In the genomic region with DNA sequence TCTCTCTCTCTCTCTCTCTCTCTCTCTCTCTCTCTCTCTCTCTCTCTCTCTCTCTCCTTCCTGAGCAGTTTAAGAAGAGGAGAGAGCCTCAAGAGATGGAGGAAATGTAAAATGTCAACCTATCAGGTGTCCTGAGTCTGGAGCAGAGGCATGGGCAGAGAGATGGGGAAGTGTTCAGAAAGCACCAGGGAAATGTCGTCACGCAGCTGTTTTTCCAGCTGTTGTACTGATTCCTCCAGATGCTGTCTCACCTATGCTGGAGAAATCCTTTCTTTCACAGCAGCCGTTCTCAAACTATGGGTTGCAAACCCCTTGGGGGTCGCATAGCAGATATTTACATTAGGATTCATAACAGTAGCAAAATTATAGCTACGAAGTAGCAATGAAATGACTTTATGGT, we compare ENCODE assay signal across 16 mouse cellular contexts. TPM values are rescaled to one million over a fixed set of nuclear protein-coding genes. Genes with fewer than 3 reads are reported as not detected.
DNase-seq lines count a peak whose midpoint lies in the region; ATAC-seq and TF ChIP-seq lines count a peak whose summit lies in the region.
"Had no signal": no experiment of that assay in that cellular context is flagged by ENCODE, and none has a peak within 500 bp of the region (broad histone marks: within the 10 kb centered on the region; RNA-seq: fewer than 3 reads in every experiment).

No protein-coding gene starts in this region.

- 30% methylated on average over 5 of the region's 5 CpGs for WGBS in embryonic facial prominence, embryonic 15.5 days
- 57% methylated on average over 5 of the region's 5 CpGs for WGBS in stomach, embryonic 14.5 days

- H3K27ac ChIP-seq in layer of hippocampus, adult 2 months = 0 out of 2 replicates have a peak overlapping the region, but pooled peaks have one; percentile 70
- peak overlapping the region; percentile 89 for H3K27ac ChIP-seq in embryonic facial prominence, embryonic 15.5 days (replicated peaks)
- peak overlapping the region; percentile 56; the same call in 1 of the 2 replicates for H3K27ac ChIP-seq in stomach, embryonic 14.5 days (ENCODE audit: low read length)
- H3K27ac ChIP-seq: macrophage; midbrain, embryonic 12.5 days had no signal

- no peaks in the 10 kb centered on the region for H3K27me3 ChIP-seq in embryonic facial prominence, embryonic 15.5 days
- H3K27me3 ChIP-seq in stomach, embryonic 14.5 days (ENCODE audit: control insufficient read depth, insufficient read depth, low read length) = no peaks in the 10 kb centered on the region
- H3K27me3 ChIP-seq: forebrain, embryonic 15.5 days; midbrain, embryonic 12.5 days had no signal

- 0 out of 2 replicates have a peak overlapping the region, but pooled peaks have one; percentile 6 for H3K4me2 ChIP-seq in embryonic facial prominence, embryonic 15.5 days (replicated peaks)
- H3K4me2 ChIP-seq in stomach, embryonic 14.5 days (replicated peaks; ENCODE audit: low read depth, low read length) = no peak overlapping the region
- H3K4me2 ChIP-seq: forebrain, embryonic 15.5 days; hindbrain, embryonic 14.5 days; midbrain, embryonic 12.5 days had no signal

- TF ChIP-seq CTCF in layer of hippocampus, adult 2 months (conservative IDR thresholded peaks at IDR 0.05) = no peak

- no peak overlapping the region for H3K9ac ChIP-seq in embryonic facial prominence, embryonic 15.5 days
- H3K9ac ChIP-seq in stomach, embryonic 14.5 days (replicated peaks; ENCODE audit: low read depth, low read length) = no peak overlapping the region
- H3K9ac ChIP-seq: forebrain, embryonic 15.5 days; hindbrain, embryonic 14.5 days; midbrain, embryonic 12.5 days had no signal

- DNase-seq in embryo, embryonic 11 days = peak; percentile 21
- no peak for DNase-seq in embryo, embryonic 9.5 days (ENCODE audit: extremely low spot score)
- DNase-seq in layer of hippocampus, adult 2 months (ENCODE audit: low spot score in 2 of 2) = no peak
- no peak for DNase-seq in layer of hippocampus, adult 11-12 months (ENCODE audit: low spot score)
- DNase-seq in urinary bladder, postnatal 25 days (ENCODE audit: low spot score) = no peak
- DNase-seq in cerebellum, adult 9-10 months = no peak
- DNase-seq: adrenal gland, postnatal 25 days; kidney, adult 11 months; thymus, postnatal 14 days had no signal

- ATAC-seq in embryonic facial prominence, embryonic 15.5 days (ENCODE audit: insufficient number of reproducible peaks, low FRiP score, low TSS enrichment, low read depth) = no peak
- no peak for ATAC-seq in stomach, embryonic 14.5 days (ENCODE audit: insufficient number of reproducible peaks, insufficient read depth, low FRiP score, low read depth)

- no peak overlapping the region for H3K4me3 ChIP-seq in layer of hippocampus, adult 2 months
- no peak overlapping the region for H3K4me3 ChIP-seq in embryonic facial prominence, embryonic 15.5 days (replicated peaks)
- no peak overlapping the region for H3K4me3 ChIP-seq in stomach, embryonic 14.5 days (ENCODE audit: low read depth, low read length)
- H3K4me3 ChIP-seq: forebrain, embryonic 15.5 days; midbrain, embryonic 12.5 days had no signal

- H3K4me1 ChIP-seq in embryonic facial prominence, embryonic 15.5 days = peaks cover 66% of the 10 kb centered on the region
- H3K4me1 ChIP-seq in stomach, embryonic 14.5 days (ENCODE audit: control insufficient read depth, insufficient read depth, low read length) = peaks cover 40% of the 10 kb centered on the region

- no peaks in the 10 kb centered on the region for H3K9me3 ChIP-seq in embryonic facial prominence, embryonic 15.5 days (replicated peaks)
- no peaks in the 10 kb centered on the region for H3K9me3 ChIP-seq in stomach, embryonic 14.5 days (ENCODE audit: control insufficient read depth, low read depth, low read length)
- H3K9me3 ChIP-seq: forebrain, embryonic 15.5 days; midbrain, embryonic 12.5 days had no signal

- H3K36me3 ChIP-seq in embryonic facial prominence, embryonic 15.5 days = no peaks in the 10 kb centered on the region
- no peaks in the 10 kb centered on the region for H3K36me3 ChIP-seq in stomach, embryonic 14.5 days (ENCODE audit: control insufficient read depth, insufficient read depth, low read length)
- H3K36me3 ChIP-seq: forebrain, embryonic 15.5 days; midbrain, embryonic 12.5 days had no signal

RNA-seq across cellular contexts. Expression of gene Htra1, which starts 30.5 kb away (rescaled TPM):
- total RNA-seq in layer of hippocampus, adult 2 months (2021) = 100 to 1,000 TPM; 239 to 255 TPM
- polyA plus RNA-seq in embryonic facial prominence, embryonic 15.5 days (2015; fragmentation: Nextera tagmentation; extraction: Ambion mirVana) = 116 and 122 TPM in 2 replicates
- 10.2 and 14.7 TPM in 2 replicates for polyA plus RNA-seq in stomach, embryonic 14.5 days (2014; fragmentation: Nextera tagmentation; extraction: Ambion mirVana)
- total RNA-seq: CH12.LX had no signal
